In genomic region chr19:43980711-43981110, GRCm38 (mm10) we compare ENCODE assay signal across 28 mouse cellular contexts. TPM values are rescaled to one million over a fixed set of nuclear protein-coding genes. Genes with fewer than 3 reads are reported as not detected.
DNase-seq lines count a peak whose midpoint lies in the region; TF ChIP-seq lines count a peak whose summit lies in the region.
"Had no signal": no experiment of that assay in that cellular context is flagged by ENCODE, and none has a peak within 500 bp of the region (broad histone marks: within the 10 kb centered on the region; RNA-seq: fewer than 3 reads in every experiment).

No protein-coding gene starts in this region.

- peaks cover 15% of the 10 kb centered on the region for H3K4me1 ChIP-seq in testis, adult 2 months (ENCODE audit: control insufficient read depth, insufficient read depth, low read length)
- peaks cover 2% of the 10 kb centered on the region for H3K4me1 ChIP-seq in hindbrain, embryonic 10.5 days (replicated peaks)
- H3K4me1 ChIP-seq: embryonic facial prominence, embryonic 13.5 days; embryonic facial prominence, embryonic 15.5 days; forebrain, embryonic 12.5 days had no signal

- no peak for TF ChIP-seq CTCF in testis, adult 2 months (IDR thresholded peaks at IDR 0.05; ENCODE audit: control insufficient read depth, insufficient read depth, insufficient replicate concordance, low read depth, low read length)
- no peak for TF ChIP-seq CTCF in gastrocnemius, adult 2 months (IDR thresholded peaks at IDR 0.05)

- DNase-seq in testis, postnatal 14 days (ENCODE audit: low spot score): no peak
- peak; percentile 76 for DNase-seq in R1 (ENCODE audit: low read depth, low spot score)
- DNase-seq in ZHBTc4 (ENCODE audit: low read depth, low spot score): peak; percentile 67
- DNase-seq in gastrocnemius, adult 2 months: no peak
- DNase-seq in hindbrain, embryonic 10.5 days (ENCODE audit: low spot score): no peak
- DNase-seq: adrenal gland, adult 2 months; adrenal gland, postnatal 10 days; adrenal gland, postnatal 25 days; B cell, adult 2 months; cerebellum, adult 11 months; cerebellum, adult 18-20 months; cerebellum, adult 8-10 months; cerebellum, adult 9-11 months; cerebellum, postnatal 14 days; cerebellum, postnatal 36 days; embryo, embryonic 11 days; forebrain, postnatal 0 days had no signal

- no peaks in the 10 kb centered on the region for H3K36me3 ChIP-seq in testis, adult 2 months (ENCODE audit: control insufficient read depth, insufficient read depth, low read length)
- no peaks in the 10 kb centered on the region for H3K36me3 ChIP-seq in hindbrain, embryonic 10.5 days
- H3K36me3 ChIP-seq: embryonic facial prominence, embryonic 13.5 days; embryonic facial prominence, embryonic 15.5 days; forebrain, embryonic 10.5 days; forebrain, embryonic 12.5 days; G1E had no signal

- WGBS in hindbrain, embryonic 10.5 days: 96% methylated on average over 17 of the region's 17 CpGs

- H3K27ac ChIP-seq in testis, adult 2 months (ENCODE audit: control insufficient read depth, insufficient read depth, low read depth, low read length): no peak overlapping the region
- H3K27ac ChIP-seq in gastrocnemius, adult 2 months: no peak overlapping the region
- no peak overlapping the region for H3K27ac ChIP-seq in hindbrain, embryonic 10.5 days
- H3K27ac ChIP-seq: embryonic facial prominence, embryonic 13.5 days; embryonic facial prominence, embryonic 15.5 days; forebrain, embryonic 10.5 days; forebrain, embryonic 12.5 days had no signal

- intact Hi-C loops in gastrocnemius, adult 2 months (cut with DNase I): no loop called here

- no peak for TF ChIP-seq POLR2A in testis, adult 2 months (IDR thresholded peaks at IDR 0.05; ENCODE audit: control insufficient read depth, low read depth, low read length)

- peak overlapping the region; percentile 21 for H3K4me3 ChIP-seq in testis, adult 2 months (ENCODE audit: control insufficient read depth, low read depth, low read length)
- no peak overlapping the region for H3K4me3 ChIP-seq in gastrocnemius, adult 2 months
- no peak overlapping the region for H3K4me3 ChIP-seq in hindbrain, embryonic 10.5 days
- H3K4me3 ChIP-seq: embryonic facial prominence, embryonic 13.5 days; embryonic facial prominence, embryonic 15.5 days; erythroblast, embryonic 14.5 days; forebrain, embryonic 10.5 days; forebrain, embryonic 12.5 days had no signal

- no peaks in the 10 kb centered on the region for H3K27me3 ChIP-seq in testis, adult 2 months (ENCODE audit: control insufficient read depth, insufficient read depth, low read length)
- H3K27me3 ChIP-seq in hindbrain, embryonic 10.5 days (ENCODE audit: insufficient read depth, poor library complexity, severe bottlenecking): peaks cover 3% of the 10 kb centered on the region; the same call in 1 of the 2 replicates

- no peaks in the 10 kb centered on the region for H3K9me3 ChIP-seq in hindbrain, embryonic 10.5 days
- H3K9me3 ChIP-seq: embryonic facial prominence, embryonic 13.5 days; embryonic facial prominence, embryonic 15.5 days; forebrain, embryonic 10.5 days; forebrain, embryonic 12.5 days; G1E had no signal

RNA-seq across cellular contexts. Expression of gene Cpn1, which starts 5.6 kb away (rescaled TPM):
- polyA plus RNA-seq in testis, adult 2 months (2012; rRNA removed): 6.5 and 8.2 TPM in 2 replicates
- not detected for total RNA-seq in gastrocnemius, adult 2 months (2021)
- 0.16 and 0.86 TPM in 2 replicates for polyA plus RNA-seq in hindbrain, embryonic 10.5 days (2016; fragmentation: Nextera tagmentation; extraction: Ambion mirVana)
- total RNA-seq: adrenal gland, postnatal 25 days; common myeloid progenitor, adult 5-6 weeks; G1E had no signal
- polyA plus RNA-seq: adrenal gland, adult 2 months; CD4-positive, CD25-positive, alpha-beta regulatory T cell, adult 4 months; embryonic facial prominence, embryonic 11.5 days; embryonic facial prominence, embryonic 13.5 days; G1E had no signal

RNA-seq across cellular contexts. Expression of gene Dnmbp, which starts 40.7 kb away (rescaled TPM):
- polyA plus RNA-seq in testis, adult 2 months (2012; rRNA removed): 10.0 and 10.7 TPM in 2 replicates
- total RNA-seq in gastrocnemius, adult 2 months (2021): 10 to 100 TPM in 1 of 2 experiments, 1 to 10 TPM in 1; 9.4 to 11.3 TPM
- 16.2 and 16.4 TPM in 2 replicates for polyA plus RNA-seq in hindbrain, embryonic 10.5 days (2016; fragmentation: Nextera tagmentation; extraction: Ambion mirVana)
- polyA plus RNA-seq: erythroblast, embryonic 14.5 days had no signal

RNA-seq across cellular contexts. Expression of gene Cyp2c23, which starts 48.3 kb away (rescaled TPM):
- 0.85 and 1.1 TPM in 2 replicates for polyA plus RNA-seq in testis, adult 2 months (2012; rRNA removed)
- total RNA-seq in gastrocnemius, adult 2 months (2021): not detected
- not detected in 2 replicates for polyA plus RNA-seq in hindbrain, embryonic 10.5 days (2016; fragmentation: Nextera tagmentation; extraction: Ambion mirVana)
- total RNA-seq: common myeloid progenitor, adult 5-6 weeks; forebrain, postnatal 0 days had no signal
- polyA plus RNA-seq: CD4-positive, CD25-positive, alpha-beta regulatory T cell, adult 4 months; embryonic facial prominence, embryonic 11.5 days; embryonic facial prominence, embryonic 13.5 days; embryonic facial prominence, embryonic 15.5 days; erythroblast, embryonic 14.5 days; forebrain, embryonic 10.5 days; forebrain, embryonic 12.5 days; forebrain, embryonic 14.5 days; forebrain, postnatal 0 days; G1E had no signal

Comparison
In these comparisons a context has a peak if more than half of its experiments do, and no peak if none do; other contexts are left out.
1. DNase-seq: peak in R1 (single experiment) and ZHBTc4 (single experiment); none in testis, postnatal 14 days (single experiment), gastrocnemius, adult 2 months (single experiment) and hindbrain, embryonic 10.5 days (single experiment).